Mouse (Mus musculus) lung, adult 2 months (tissue): ENCODE data around the gene A930009A15Rik.

Experiments
- CTCF ChIP-seq: fragments of 200-500 bp; IDR thresholded peaks from 2 replicates; pipeline ENCODE4 v1.5.1; 2011; ENCODE audit warnings: mild to moderate bottlenecking, low read length, control low read depth; ENCODE audit not compliant: insufficient read depth
- POLR2A ChIP-seq: fragments of 200-500 bp; IDR thresholded peaks from 2 replicates; pipeline ENCODE4 v1.6.1; 2011; ENCODE audit warnings: low read depth, mild to moderate bottlenecking, control low read depth, low read length, borderline replicate concordance; ENCODE audit errors: extremely low read depth

DNA sequence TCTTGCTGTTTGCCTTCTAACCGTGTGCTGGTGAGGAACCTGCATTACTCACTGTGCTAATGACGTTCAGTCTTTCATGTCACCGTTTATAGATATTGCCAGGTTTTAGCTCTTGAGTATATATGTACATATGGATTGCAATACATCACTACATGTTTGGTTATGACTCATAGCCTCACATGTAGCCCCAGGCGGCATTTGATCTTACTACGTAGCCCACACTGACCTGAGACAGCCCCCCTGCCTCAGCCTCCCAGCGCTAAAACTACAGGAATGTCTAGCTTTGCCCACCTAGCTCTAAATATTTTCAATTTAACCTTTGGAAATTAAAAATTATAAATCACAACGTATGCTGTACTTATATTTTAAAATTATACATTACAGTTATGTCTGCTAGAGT is 53.7 kb downstream of the A930009A15Rik start:
- TF ChIP-seq CTCF, result no peak
- TF ChIP-seq POLR2A, result no peak
